Mouse (Mus musculus): ENCODE results near the gene Eef1akmt2. TPM values are rescaled to one million over a fixed set of nuclear protein-coding genes. Genes with fewer than 3 reads are reported as not detected.

Eef1akmt2 gene
- polyA plus RNA-seq, 1 experiment from 2014 or later, result 31.4 TPM

GRCm38 (mm10) chr7:132781130-132781814 is 71.2 kb downstream of the Eef1akmt2 start:
- no peak overlapping the region for H3K4me3 ChIP-seq
- H3K4me1 ChIP-seq, result peaks cover 85% of the 10 kb centered on the region
- H3K9me3 ChIP-seq (replicated peaks), result no peaks in the 10 kb centered on the region
- H3K4me2 ChIP-seq, result no peak overlapping the region
- 65% methylated on average over 7 of the region's 7 CpGs for WGBS (ENCODE audit: insufficient replicate concordance)
- no peak for ATAC-seq
- no peak overlapping the region for H3K9ac ChIP-seq
- H3K27me3 ChIP-seq (replicated peaks), result no peaks in the 10 kb centered on the region
- H3K36me3 ChIP-seq, result peaks cover 16% of the 10 kb centered on the region; the same call in 1 of the 2 replicates
- H3K27ac ChIP-seq, result peak overlapping the region; percentile 96; the same call in 1 of the 2 replicates

GRCm38 (mm10) chr7:132780611-132781010 is 71.9 kb downstream of the Eef1akmt2 start:
- 82% methylated on average over 4 of the region's 4 CpGs for whole genome bisulfite sequencing (ENCODE audit: insufficient replicate concordance)
- Histone ChIP-seq H3K36me3 (peaks cover 20% of the 10 kb centered on the region), H3K9me3 (replicated peaks) (no peaks in the 10 kb centered on the region), H3K27me3 (replicated peaks) (no peaks in the 10 kb centered on the region), H3K27ac (peak overlapping the region; percentile 96), H3K4me2 (no peak overlapping the region), H3K4me3 (no peak overlapping the region), H3K9ac (no peak overlapping the region), H3K4me1 (peaks cover 85% of the 10 kb centered on the region)
- no peak for ATAC-seq

GRCm38 (mm10) chr7:132778630-132779029 is 73.8 kb downstream of the Eef1akmt2 start:
- Histone ChIP-seq H3K4me1 (peaks cover 91% of the 10 kb centered on the region), H3K36me3 (peaks cover 37% of the 10 kb centered on the region), H3K4me2 (peak overlapping the region; percentile 77), H3K4me3 (0 out of 2 replicates have a peak overlapping the region, but pooled peaks have one; percentile 33), H3K27me3 (replicated peaks) (no peaks in the 10 kb centered on the region), H3K27ac (peak overlapping the region; percentile 96), H3K9me3 (replicated peaks) (no peaks in the 10 kb centered on the region), H3K9ac (peak overlapping the region; percentile 86)
- WGBS (ENCODE audit: insufficient replicate concordance), result 62% methylated on average over 13 of the region's 13 CpGs
- ATAC-seq, result peak; percentile 35

GRCm38 (mm10) chr7:132777728-132778453 is 74.6 kb downstream of the Eef1akmt2 start:
- H3K9me3 ChIP-seq (replicated peaks), result no peaks in the 10 kb centered on the region
- peak; percentile 90 for ATAC-seq
- H3K4me1 ChIP-seq, result peaks cover 93% of the 10 kb centered on the region
- WGBS (ENCODE audit: insufficient replicate concordance), result 24% methylated on average over 1 of the region's 1 CpGs
- H3K27me3 ChIP-seq (replicated peaks), result no peaks in the 10 kb centered on the region
- peaks cover 43% of the 10 kb centered on the region for H3K36me3 ChIP-seq
- peak overlapping the region; percentile 33 for H3K4me3 ChIP-seq
- H3K4me2 ChIP-seq, result peak overlapping the region; percentile 77
- H3K9ac ChIP-seq, result peak overlapping the region; percentile 86
- H3K27ac ChIP-seq, result peak overlapping the region; percentile 96

Other genes starting within 250 kb of the Eef1akmt2 start
- gene Lhpp, start 242.0 kb downstream of the Eef1akmt2 start, polyA plus RNA-seq (2016; fragmentation: Nextera tagmentation; extraction: Ambion mirVana), result 8.9 and 9.2 TPM in 2 replicates
- 27.2 and 28.8 TPM in 2 replicates for gene Fam53b, start 38.8 kb downstream of the Eef1akmt2 start, polyA plus RNA-seq (2016; fragmentation: Nextera tagmentation; extraction: Ambion mirVana)
- gene Abraxas2, start 6.6 kb upstream of the Eef1akmt2 start, polyA plus RNA-seq (2016; fragmentation: Nextera tagmentation; extraction: Ambion mirVana), result 17.7 and 18.1 TPM in 2 replicates
- gene Zranb1, start 78.5 kb upstream of the Eef1akmt2 start, polyA plus RNA-seq (2016; fragmentation: Nextera tagmentation; extraction: Ambion mirVana), result 9.0 and 9.2 TPM in 2 replicates

Data from liver, embryonic 12.5 days (tissue).